12 mouse cellular contexts compared by ENCODE assay signal in genomic region chr1:165119011-165119726, GRCm38 (mm10). TPM values are rescaled to one million over a fixed set of nuclear protein-coding genes. Genes with fewer than 3 reads are reported as not detected.
DNase-seq lines count a peak whose midpoint lies in the region; ATAC-seq and TF ChIP-seq lines count a peak whose summit lies in the region.
"Had no signal": no experiment of that assay in that cellular context is flagged by ENCODE, and none has a peak within 500 bp of the region (broad histone marks: within the 10 kb centered on the region; RNA-seq: fewer than 3 reads in every experiment).

No protein-coding gene starts in this region.

- ATAC-seq in kidney, embryonic 14.5 days (ENCODE audit: low FRiP score, low TSS enrichment), result 0 out of 2 replicates have a peak, but pooled peaks have one; percentile 8
- 0 out of 2 replicates have a peak, but pooled peaks have one; percentile 10 for ATAC-seq in hindbrain, embryonic 16.5 days

- no peaks in the 10 kb centered on the region for H3K27me3 ChIP-seq in kidney, embryonic 14.5 days (ENCODE audit: control insufficient read depth, insufficient read depth, low read length)
- peaks cover 21% of the 10 kb centered on the region for H3K27me3 ChIP-seq in E14TG2a.4 (ENCODE audit: insufficient read depth, low read length)
- no peaks in the 10 kb centered on the region for H3K27me3 ChIP-seq in hindbrain, embryonic 16.5 days (replicated peaks; ENCODE audit: control insufficient read depth, insufficient read depth, low read length)

- TF ChIP-seq CTCF in E14TG2a.4 (conservative IDR thresholded peaks at IDR 0.05; ENCODE audit: low read length), result no peak

- H3K4me3 ChIP-seq in kidney, embryonic 14.5 days (ENCODE audit: low read length), result no peak overlapping the region
- peak overlapping the region; percentile 26; the same call in 1 of the 2 replicates for H3K4me3 ChIP-seq in E14TG2a.4 (replicated peaks; ENCODE audit: low read length)
- H3K4me3 ChIP-seq in hindbrain, embryonic 16.5 days (ENCODE audit: low read length), result no peak overlapping the region

- no peaks in the 10 kb centered on the region for H3K9me3 ChIP-seq in kidney, embryonic 14.5 days (ENCODE audit: control insufficient read depth, low read length)
- H3K9me3 ChIP-seq in E14TG2a.4 (ENCODE audit: low read length), result no peaks in the 10 kb centered on the region
- H3K9me3 ChIP-seq in hindbrain, embryonic 16.5 days (ENCODE audit: control insufficient read depth, low read length), result no peaks in the 10 kb centered on the region

- no peak for DNase-seq in kidney, adult 11 months
- DNase-seq in ZHBTc4 (ENCODE audit: low read depth, low spot score), result peak; percentile 9
- DNase-seq in retina, embryonic 14.5 days (ENCODE audit: low spot score), result no peak
- no peak for DNase-seq in adrenal gland, postnatal 36 days

- WGBS in kidney, embryonic 14.5 days, result 71% methylated on average over 15 of the region's 15 CpGs
- 64% methylated on average over 15 of the region's 15 CpGs for WGBS in hindbrain, embryonic 16.5 days

- H3K36me3 ChIP-seq in kidney, embryonic 14.5 days (ENCODE audit: control insufficient read depth, insufficient read depth, low read length), result no peaks in the 10 kb centered on the region
- H3K36me3 ChIP-seq in E14TG2a.4 (ENCODE audit: insufficient read depth, low read length), result no peaks in the 10 kb centered on the region
- H3K36me3 ChIP-seq in hindbrain, embryonic 16.5 days (ENCODE audit: control insufficient read depth, insufficient read depth, low read length), result no peaks in the 10 kb centered on the region

- H3K4me2 ChIP-seq in kidney, embryonic 14.5 days (replicated peaks; ENCODE audit: low read depth, low read length), result no peak overlapping the region
- H3K4me2 ChIP-seq in hindbrain, embryonic 16.5 days (ENCODE audit: low read length), result no peak overlapping the region; the same call in 1 of the 2 replicates

- no peak overlapping the region for H3K9ac ChIP-seq in kidney, embryonic 14.5 days (ENCODE audit: low read depth, low read length)
- H3K9ac ChIP-seq in hindbrain, embryonic 16.5 days (ENCODE audit: low read depth, low read length), result no peak overlapping the region

- no peak overlapping the region for H3K27ac ChIP-seq in kidney, embryonic 14.5 days (ENCODE audit: low read depth, low read length)
- no peak overlapping the region for H3K27ac ChIP-seq in hindbrain, embryonic 16.5 days (ENCODE audit: low read depth, low read length)
- H3K27ac ChIP-seq: kidney, postnatal 0 days; macrophage had no signal

- H3K4me1 ChIP-seq in kidney, embryonic 14.5 days (ENCODE audit: control insufficient read depth, insufficient read depth, low read length), result peaks cover 14% of the 10 kb centered on the region; the same call in 1 of the 2 replicates
- H3K4me1 ChIP-seq in E14TG2a.4 (replicated peaks; ENCODE audit: low read depth, low read length), result peaks cover 20% of the 10 kb centered on the region
- H3K4me1 ChIP-seq in hindbrain, embryonic 16.5 days (ENCODE audit: control insufficient read depth, insufficient read depth, low read depth, low read length), result peaks cover 6% of the 10 kb centered on the region

RNA-seq across cellular contexts. Expression of gene Tbx19, which starts 41.4 kb away (rescaled TPM):
- not detected in 2 replicates for polyA plus RNA-seq in kidney, embryonic 14.5 days (2014; fragmentation: Nextera tagmentation; extraction: Ambion mirVana)
- polyA plus RNA-seq in hindbrain, embryonic 16.5 days (2015; fragmentation: Nextera tagmentation; extraction: Ambion mirVana), result not detected in 2 replicates
- total RNA-seq in adrenal gland, postnatal 36 days (2021), result under 1 TPM in 1 of 2 experiments, not detected in 1; 0.16 TPM
- total RNA-seq: gastrocnemius, adult 8-10 months; left cerebral cortex, postnatal 14 days; neutrophil, adult 5-6 weeks had no signal
- polyA plus RNA-seq: kidney, postnatal 0 days; macrophage had no signal
